Mouse (Mus musculus): ENCODE data around the gene Fam163a. TPM values are rescaled to one million over a fixed set of nuclear protein-coding genes. Genes with fewer than 3 reads are reported as not detected.

Gene Fam163a
- total RNA-seq, 1 experiment from 2014 or later, result 11.0 TPM

DNA sequence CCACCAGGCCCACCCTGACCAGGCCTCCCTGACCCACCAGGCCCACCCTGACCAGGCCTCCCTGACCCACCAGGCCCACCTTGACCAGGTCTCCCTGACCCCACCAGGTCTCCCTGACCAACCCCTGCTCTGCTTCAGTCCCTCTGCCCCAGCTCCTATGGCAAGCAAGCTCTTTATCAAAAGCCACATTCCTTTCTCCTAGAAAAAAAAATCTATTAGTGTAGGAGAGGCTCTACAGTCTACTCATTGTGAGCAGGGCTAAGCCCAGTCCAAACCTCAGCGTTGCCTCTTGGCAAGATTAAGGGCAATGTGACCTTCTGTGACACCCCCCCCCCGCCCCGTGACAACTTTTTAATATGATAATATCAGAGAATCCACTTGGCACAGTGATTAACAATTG lies 120.2 kb downstream of the Fam163a start:
- DNase-seq, result no peak

DNA sequence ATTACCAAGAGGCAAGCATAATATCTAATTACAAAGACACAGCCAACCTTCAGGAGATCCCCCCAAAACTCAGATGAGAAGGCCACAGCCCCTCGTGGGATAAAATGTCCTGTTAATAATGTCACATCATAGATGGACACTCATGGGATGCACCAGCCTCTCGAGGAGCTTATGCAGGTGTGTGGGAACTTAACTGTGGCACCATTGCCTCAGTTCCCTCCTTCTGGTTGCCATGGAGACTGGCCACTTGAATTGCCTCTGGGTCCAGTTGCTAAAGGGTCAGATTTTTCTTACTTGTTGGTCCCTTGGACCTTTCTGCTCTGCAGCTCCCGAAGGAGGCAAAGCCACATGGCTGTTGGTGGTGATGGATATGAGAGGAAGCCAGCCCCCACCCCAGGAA lies 127.2 kb downstream of the Fam163a start:
- no peak for DNase-seq

DNA sequence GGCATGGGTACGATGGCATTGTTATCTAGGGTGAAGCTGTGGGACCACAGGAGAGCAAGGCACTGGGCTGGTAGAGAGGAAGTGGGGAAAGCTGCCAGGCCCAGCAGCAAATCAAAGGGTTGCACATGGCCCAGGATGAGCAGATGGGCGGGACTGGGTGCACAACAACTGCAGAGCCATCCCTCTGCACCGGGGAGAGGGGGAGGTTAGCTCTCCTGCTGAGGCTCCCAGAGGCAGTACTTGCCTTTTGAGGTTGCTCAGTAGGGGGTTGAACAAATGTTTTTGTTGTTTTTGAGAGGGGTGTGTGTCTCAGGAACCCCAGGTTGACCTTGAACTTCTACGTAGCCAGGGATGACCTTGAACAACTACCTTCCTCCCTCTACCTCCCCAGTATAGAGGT lies 128.4 kb downstream of the Fam163a start:
- peak; percentile 28 for DNase-seq

DNA sequence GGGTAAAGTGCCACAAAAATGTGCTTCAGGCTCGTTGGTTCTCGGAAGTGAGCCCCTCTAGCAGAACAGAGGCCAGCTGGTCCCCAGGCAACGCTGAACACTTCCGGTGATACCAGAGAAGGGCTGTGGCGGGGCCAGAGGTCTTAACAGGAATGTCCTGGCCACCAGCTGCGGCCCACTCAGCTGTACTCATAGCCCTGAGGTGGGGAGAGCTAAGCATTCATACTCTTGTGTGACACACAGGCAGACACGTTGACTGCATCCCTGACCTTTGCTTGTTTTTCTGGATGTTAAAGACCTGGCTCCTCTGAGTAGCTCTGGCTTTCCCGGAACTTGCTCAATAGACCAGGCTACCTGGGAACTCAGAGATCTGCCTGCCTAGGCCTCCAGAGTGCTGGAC lies 130.3 kb downstream of the Fam163a start:
- peak; percentile 62 for DNase-seq

DNA sequence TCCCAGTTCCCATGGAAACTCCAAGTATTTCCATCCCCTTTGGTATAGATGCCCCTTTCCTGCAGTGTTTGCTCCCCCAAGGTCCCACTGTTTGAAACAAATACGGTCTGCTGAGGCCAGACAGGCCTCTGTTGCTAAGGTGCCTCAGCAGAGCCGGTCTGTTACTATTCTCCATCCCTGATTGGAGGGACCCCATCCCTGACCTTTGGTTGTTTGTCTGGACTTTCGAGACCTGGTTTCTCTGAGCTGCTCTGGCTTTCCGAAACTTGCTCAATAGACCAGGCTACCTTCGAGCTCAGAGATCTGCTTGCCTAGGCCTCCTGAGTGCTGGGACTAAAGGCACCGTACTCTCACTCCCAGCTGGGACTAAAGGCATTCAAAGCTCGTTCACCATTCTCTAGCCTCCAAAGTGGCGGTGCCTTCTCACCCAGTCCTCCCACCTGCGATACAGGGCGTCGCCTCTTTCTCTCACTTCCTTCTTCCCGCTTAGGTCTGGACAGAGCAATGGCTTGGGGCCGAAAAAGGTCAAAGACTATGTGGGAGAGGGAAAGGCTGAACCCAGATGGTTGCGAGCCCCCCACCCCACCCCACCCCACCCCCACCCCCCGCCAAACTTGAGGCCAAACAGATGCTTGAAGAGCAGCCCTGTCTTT lies 131.5 kb downstream of the Fam163a start:
- no peak for DNase-seq

DNA sequence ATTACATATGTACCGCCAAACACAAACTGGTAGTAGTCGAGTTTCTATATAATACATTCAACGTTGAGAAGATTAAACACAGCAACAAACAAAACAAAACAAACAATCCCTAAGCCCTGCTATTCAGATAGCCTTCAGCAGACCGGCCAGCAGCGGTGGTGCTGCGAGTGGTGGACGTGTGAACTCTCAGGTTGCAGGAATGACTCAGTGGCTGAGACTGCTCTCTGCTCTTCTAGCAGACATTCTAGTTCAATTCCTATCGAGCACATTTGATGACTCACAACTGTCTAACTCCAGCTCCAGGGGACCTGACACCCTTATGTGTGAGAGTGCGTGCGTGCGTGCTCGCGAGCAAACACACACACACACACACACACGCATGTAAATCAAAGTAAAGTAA lies 134.7 kb downstream of the Fam163a start:
- no peak for DNase-seq

DNA sequence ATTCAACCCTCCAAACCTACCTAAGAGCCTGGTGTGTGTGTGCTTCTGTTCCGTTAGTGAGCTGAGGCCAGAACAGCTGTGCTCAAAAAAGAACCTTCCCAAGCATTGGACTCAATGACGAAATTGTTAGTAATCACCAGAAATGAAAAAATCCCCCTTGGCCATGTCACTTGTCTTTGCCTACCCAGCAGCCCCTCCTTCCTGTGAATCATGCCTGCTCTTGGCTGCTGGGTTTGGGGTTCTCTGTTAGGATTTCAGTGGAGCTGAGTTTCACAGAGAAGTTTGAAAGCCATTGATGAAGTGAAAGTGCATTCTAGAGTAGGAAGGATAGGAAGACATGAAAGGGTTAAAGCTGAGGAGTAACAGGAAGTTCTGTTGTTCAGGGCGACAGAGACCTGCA lies 138.7 kb downstream of the Fam163a start:
- DNase-seq, result peak; percentile 37

DNA sequence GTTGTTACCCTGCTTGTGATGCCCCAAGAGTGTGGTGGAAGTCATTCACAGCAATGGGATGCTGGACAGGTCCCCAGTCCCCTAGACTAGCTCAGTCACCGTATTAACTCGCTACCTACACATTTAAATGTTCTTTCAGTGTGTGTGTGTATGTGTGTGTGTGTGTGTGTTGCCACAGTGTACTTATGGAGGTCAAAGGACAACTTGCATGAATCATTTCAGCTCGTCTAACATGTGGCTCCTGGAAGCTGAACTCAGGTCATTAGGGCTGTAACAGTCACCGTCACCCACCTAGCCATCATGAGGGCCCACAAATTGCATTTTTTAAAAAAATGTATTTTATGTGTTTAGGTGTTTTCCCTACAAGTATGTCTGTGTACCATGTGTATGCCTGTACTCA lies 142.6 kb downstream of the Fam163a start:
- DNase-seq, result no peak

DNA sequence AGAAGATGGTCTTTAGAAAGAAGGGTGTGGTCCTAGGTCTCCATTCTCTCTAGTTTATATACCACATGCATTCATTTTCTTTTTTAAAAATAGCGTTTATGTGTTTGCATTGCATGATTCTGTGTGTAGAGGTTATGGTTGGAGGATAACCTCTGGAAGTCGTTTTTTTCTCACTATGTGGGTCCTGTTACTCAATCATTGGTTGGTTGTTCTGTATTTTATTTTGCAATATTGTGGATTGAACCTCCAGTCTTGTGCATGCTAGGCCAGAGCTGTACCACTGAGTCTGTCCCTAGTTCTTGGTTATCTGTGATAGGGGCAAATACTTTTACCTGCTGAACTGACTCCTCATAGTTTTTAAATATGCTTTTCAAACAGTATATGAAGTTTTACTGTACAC lies 146.6 kb downstream of the Fam163a start:
- DNase-seq, result no peak

DNA sequence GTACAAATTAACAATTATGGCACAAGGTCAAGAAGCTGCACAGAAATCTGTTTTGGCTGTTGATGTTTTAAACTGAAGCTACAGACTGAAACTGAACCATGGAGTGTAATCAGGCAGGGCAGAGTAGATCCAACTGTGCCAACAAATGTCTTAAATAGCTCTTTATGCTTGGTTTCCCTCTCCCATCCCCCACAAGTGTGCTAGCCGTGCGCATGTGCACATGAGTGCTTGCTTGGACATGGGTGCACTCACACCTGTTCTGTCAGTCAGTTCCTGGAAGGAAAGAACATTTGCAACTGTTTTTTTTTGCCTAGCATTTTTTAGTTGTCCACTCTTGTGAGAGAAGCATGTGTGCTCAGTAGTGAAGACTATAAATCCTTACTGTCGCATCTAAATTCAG lies 158.1 kb downstream of the Fam163a start:
- DNase-seq, result no peak

DNA sequence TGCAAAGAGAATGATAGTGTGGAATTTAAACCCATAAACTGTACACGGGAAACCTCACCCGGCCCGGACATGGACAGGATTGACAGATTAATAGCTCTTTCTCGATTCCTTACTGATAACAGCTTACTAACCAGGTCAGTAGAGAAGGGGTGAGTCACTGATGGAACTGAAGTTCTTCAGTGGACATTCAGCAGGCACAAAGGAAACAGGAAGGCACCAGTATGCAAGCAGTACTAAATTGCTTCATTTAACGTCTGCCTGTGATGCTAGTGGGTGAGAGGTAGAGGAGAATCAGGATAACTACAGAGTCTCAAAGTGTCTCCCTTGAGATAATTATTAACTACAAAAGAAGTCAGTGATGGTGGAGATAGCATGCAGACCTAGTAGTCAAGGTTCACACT lies 160.6 kb downstream of the Fam163a start:
- no peak for DNase-seq

DNA sequence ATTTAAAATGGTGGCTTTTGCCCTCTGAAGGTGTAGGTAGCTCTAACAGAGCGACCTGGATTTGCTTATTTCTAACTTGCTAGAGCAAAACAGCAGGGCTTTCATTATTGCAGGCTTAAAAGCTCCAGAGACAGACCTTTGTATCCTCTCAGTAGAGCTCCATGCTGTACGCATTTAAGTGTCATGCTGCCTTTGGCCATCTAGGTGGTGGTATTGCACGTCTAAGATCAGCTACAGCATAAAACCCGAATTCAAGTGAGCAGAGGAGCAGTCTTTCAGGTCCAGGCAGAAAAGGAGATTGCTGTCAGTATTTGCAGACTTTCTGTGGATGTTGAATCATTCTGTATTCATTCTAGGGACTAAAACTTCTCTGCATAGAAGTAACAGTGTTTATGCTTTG lies 161.8 kb downstream of the Fam163a start:
- DNase-seq, result peak; percentile 56

DNA sequence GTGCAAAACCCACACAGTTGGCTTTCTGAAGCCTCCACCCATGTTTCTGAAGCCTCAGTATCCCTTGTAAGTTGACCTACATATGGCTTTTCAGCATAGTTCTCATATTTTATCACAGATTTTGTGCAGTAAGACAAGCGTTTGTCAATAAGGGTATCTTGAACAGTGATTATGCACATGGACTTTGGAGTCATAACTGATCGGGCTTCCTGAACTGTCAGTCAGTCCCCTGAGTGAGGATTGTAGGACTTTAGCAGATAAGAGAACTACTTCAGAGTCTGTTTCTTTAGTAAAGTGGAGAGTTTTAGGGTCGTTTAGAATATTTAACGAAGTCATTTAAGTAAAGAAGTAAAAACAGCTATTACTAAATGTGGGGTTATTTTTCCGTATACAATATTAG lies 162.3 kb downstream of the Fam163a start:
- DNase-seq, result no peak

DNA sequence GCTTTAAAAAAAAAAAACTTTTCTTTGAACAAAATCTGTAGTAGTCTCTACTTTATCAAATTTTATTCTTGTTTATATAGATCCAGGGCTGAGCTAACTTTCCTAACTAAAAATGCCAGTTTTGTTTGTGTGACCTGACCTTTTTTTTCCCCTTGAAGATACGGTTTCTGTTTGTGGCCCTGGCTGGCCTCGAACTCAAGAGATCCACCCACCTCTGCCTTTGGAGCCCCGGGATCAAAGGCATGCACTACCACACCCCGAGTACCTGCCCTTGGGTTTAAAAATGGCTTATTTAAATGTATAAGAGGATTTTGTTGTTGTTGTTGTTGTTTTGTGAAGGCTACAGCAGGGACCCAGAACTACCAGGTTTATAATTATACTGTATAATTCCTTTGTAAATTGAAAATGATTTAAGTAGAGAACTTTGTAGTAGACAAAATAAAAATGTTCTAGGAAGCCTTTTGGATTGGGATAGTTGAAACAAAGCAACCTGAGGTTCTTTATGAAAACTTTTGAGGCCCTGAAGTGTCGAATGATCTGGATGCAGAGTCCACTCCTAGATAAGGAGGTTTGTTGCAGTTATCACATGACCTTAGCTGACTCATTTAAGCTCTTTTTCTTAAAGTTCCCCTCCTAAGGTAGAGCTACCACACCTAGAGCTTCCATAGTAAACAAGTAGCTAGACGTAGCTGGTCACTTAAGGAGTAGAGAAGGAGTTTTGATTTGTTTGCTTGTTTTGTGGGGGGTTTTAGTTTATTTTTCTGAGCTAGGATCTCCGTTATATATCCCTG lies 163.2 kb downstream of the Fam163a start:
- peak; percentile 20 for DNase-seq

DNA sequence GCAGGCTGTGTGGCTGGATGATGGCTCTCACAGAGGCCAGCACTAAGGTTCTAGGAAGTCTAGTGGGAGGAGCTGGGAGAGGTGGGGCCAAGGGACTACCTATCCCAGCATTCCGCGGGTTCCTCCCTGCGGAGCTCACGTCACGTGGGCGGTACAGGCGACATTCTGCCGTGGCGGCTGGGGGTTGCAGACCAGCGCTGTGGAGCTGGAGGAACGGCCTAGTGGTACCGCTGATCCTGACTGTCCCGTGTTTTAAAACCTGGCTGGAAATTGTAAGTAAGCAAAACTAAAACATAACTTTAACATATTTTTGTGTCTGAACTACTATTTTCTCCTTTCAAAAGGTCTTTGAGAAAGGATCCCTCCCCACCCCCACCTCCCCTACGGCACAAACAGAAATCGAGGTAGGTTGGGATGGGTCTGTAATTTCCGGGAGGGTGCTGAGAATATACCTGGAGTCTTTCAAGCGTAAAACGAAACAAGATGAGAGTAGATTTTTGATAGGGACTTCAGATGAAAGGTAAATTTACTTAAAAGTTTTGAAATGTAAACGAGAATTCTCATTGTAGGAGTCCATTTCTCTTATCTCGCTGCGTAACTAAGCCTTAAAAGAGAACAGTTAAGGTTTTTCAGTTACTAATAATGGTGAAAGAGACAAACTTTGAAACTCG lies 164.0 kb downstream of the Fam163a start:
- peak; percentile 96 for DNase-seq

DNA sequence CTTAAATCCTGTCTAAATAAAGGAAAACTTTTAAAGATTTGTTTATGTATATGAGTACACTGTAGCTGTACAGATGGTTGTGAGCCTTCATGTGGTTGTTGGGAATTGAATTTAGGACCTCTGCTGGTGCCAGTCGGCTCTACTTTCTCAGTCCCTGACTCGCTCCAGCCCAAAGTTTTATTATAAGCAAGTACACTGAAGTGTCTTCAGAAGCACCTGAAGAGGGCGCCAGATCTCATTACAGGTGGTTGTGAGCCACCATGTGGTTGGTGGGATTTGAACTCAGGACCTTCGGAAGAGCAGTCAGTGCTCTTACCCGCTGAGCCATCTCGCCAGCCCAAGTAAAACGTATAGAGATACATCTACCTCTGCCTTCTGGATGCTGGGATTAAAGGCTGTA lies 164.8 kb downstream of the Fam163a start:
- peak; percentile 15 for DNase-seq

DNA sequence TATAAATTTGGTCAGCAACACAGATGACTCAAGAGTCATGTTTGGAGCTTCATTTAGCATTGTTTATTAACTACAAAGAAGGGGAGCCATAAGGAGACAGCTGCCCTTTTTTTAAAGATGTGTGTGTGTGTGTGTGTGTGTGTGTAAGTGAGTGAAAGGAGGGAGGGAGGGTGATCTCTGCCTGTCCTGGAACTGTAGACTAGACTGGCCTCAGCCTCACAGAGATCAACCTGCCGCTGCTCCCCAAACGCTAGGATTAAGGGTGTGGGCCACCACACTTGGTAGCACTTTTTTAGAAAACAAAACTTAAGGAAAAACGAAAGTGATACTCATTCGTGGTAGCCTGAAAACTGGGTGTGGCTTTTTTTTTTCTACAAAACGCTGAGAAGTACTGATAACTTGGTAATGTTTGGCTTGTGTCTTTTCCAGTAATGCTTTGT lies 167.7 kb downstream of the Fam163a start:
- DNase-seq, result peak; percentile 46

DNA sequence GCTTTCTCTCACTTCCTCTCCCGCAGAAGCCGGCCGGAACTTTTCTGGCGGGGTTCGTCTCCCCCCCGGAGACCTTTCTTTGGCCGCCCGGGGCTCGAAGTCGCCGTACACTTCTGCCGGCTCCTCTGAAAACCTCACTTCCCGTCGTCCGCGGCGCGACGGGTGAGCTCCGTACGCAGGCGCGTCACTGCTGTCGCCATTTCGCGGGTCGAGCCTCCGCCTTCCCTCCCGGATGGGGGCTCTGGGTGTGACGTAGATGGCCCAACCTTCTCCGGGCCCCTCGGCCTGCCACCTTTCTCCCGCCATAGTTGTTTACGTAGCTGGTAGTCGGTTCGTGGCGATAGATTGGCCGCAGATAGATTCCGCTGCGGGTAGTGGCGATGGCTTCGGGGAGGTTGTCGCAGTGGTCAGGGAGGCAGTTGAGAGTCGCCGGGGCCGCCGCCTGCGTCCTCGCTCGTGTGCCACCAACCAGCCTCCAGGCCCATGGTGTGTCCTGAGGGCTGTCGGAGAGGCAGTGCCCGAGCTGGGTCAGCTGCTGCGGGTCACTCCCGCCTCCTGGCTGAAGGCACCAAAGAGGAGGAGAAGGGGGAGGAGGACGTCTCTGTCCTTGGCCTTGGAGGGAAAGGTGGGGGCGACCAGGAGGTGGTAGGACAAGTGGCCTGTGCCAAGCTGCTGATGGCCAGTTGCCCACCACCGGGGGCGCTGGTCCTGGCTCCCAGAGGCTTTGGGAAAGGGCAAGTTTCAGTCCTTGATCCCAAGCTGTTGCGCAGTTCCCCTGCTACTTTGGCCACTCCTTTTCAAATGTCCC lies 168.7 kb downstream of the Fam163a start, which contains the start of gene Tor1aip1:
Gene Tor1aip1, minus strand, starts transcription at position 551 of the 808 bp plus-strand sequence.
- DNase-seq, result peak; percentile 100

DNA sequence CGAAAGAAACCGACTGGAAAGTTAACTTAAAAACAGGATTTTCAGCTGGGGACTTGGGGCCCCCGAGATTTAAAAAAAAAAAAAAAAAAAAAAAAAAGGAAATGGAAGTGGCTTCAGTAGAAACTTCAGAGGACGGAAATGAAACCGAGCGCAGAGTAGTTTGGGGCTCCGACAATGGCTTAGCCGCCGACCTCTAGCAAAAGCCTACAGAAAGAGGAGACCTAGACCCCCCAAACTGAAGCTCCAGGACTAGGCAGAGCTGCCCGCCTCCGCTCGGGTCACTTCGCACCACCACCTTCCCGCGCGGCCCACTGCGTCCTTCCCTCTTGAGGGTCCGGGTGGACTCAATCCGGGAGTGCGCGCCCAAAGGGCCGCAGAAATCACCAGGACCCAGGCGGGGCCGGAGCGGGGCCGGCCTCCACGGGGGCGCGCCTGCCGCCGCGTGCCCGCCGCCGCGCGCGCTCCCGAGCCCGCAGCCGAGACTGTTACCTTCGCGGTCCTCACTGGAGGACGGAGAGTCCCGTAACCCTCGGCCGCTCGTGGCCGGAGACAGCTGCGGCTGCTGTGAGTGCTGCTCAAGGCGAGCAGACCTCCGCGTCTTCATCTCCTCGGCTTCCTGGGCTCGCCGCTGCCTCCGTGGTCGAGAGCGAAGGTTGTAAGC lies 169.4 kb downstream of the Fam163a start, which contains the start of gene Tor1aip2:
Gene Tor1aip2, plus strand, starts transcription at position 135 of the 661 bp plus-strand sequence.
- peak; percentile 90 for DNase-seq

DNA sequence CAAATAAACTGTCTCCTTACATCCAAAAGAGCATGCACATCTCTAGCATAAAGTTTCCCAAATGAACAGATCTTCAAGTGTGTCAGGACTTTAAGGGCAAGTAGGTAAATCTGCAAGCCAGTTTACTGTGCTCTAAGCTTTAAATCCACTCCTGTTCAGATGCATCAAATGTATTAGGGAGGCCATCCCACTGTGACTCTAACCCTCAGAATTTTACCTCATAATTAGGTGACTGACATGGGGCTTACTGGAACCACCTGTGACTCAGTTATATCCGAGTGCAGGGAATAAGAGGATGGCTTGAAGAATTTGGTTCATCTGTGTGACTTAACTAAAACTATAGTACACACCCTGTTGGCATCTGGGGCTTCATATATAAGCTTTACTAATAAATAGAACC lies 170.2 kb downstream of the Fam163a start:
- no peak for DNase-seq

DNA sequence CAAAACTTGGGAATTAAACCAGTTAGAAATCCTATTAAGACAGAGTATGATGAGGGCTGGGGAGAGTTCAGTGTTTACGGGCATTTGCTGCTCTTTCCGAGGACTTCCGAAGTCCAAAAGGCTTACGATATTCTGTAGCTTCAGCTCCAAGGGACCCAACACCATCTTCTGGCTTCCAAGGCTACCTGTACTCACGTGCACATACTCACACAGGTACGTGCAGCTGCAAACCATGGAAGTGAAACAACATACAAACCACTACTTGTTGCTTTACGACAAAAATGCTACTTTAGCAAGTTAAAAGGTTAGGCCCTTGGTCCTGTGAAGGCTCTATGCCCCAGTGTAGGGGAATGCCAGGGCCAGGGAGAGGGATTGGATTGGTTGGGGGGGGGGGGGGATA lies 170.9 kb downstream of the Fam163a start:
- DNase-seq, result no peak
